Mouse (Mus musculus): ENCODE measurements around the gene Nrbp1. TPM values are rescaled to one million over a fixed set of nuclear protein-coding genes. Genes with fewer than 3 reads are reported as not detected.

Gene Nrbp1
- polyA plus RNA-seq, 1 experiment from 2014 or later = 165 TPM

DNA sequence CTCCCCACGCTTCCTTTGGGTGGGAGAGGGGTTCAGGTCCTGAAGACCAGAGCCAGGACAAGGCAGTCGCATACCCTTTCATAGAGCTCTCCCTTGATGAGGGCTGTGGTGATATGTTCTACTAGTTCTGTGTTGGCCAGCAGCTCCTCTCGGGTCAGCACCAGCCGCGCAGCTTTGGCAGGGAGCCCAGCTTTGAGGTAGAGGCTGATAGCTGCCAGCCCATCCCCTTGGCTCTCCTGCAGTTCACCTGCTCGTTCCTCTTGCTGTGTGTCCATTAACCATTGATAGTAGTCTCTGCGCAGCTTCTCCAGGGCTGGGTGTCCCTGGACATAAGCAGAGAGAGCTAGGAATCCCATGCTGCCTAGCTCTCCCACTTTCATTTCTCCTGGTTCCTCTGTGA, 25.4 kb downstream of the Nrbp1 start:
- Histone ChIP-seq H3K4me3 (ENCODE audit: low read depth, low read length) (no peak overlapping the region), H3K36me3 (ENCODE audit: insufficient read depth) (peaks cover 80% of the 10 kb centered on the region), H3K9ac (no peak overlapping the region), H3K27ac (ENCODE audit: low read depth) (no peak overlapping the region), H3K9me3 (ENCODE audit: low read depth, low read length) (no peaks in the 10 kb centered on the region), H3K4me2 (no peak overlapping the region), H3K27me3 (ENCODE audit: insufficient read depth, low read length) (no peaks in the 10 kb centered on the region), H3K4me1 (ENCODE audit: insufficient read depth) (no peaks in the 10 kb centered on the region)
- DNase-seq (no peak), ATAC-seq (ENCODE audit: insufficient read depth) (no peak)
- WGBS = 82% methylated on average over 7 of the region's 7 CpGs
- TF ChIP-seq CTCF (IDR thresholded peaks at IDR 0.05; ENCODE audit: low read depth) = no peak

DNA sequence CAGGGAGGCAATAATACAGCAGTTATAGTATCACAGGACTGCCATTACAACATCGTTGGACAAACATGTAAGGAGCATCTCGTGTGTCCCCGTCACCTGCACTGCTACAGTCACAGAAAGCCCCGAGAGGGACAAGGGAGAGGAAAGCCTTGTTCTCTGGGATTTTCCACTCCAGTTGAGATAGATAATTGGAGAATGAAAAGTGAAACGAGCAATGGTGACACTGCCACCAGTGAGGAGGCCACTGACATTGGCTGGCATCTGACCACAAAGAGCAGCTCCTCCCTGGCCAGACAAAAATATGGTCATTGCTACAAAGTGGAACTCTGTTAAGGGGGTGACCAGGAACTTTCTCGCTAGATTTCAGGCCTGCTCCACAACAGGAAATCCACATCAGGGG, 27.0 kb downstream of the Nrbp1 start:
- whole genome bisulfite sequencing = 80% methylated on average over 6 of the region's 6 CpGs
- Histone ChIP-seq H3K27me3 (ENCODE audit: insufficient read depth, low read length) (no peaks in the 10 kb centered on the region), H3K9me3 (ENCODE audit: low read depth, low read length) (no peaks in the 10 kb centered on the region), H3K27ac (ENCODE audit: low read depth) (no peak overlapping the region), H3K4me3 (ENCODE audit: low read depth, low read length) (no peak overlapping the region), H3K36me3 (ENCODE audit: insufficient read depth) (peaks cover 81% of the 10 kb centered on the region), H3K9ac (no peak overlapping the region), H3K4me1 (ENCODE audit: insufficient read depth) (no peaks in the 10 kb centered on the region), H3K4me2 (no peak overlapping the region)
- TF ChIP-seq CTCF (IDR thresholded peaks at IDR 0.05; ENCODE audit: low read depth) = no peak
- ATAC-seq (ENCODE audit: insufficient read depth) (no peak), DNase-seq (no peak)

DNA sequence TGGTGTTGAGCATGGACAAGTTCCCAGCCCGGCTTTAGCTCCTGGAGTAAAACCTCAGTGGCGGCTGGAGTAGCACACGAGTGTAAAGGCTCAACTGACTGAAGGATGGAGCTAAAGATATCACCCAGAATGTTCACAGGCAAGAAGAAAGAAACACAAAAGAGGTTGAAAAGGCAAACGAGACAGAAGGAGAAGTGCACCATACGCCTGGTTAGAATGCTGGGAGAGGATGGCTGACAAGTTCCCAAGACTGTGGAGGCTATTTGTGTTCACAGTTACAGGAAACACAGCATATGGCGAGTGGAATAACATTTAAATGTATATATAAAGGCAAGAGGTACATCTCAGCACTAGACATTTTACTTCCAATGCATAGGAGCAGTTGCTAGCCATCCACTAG, 32.4 kb downstream of the Nrbp1 start:
- peaks cover 58% of the 10 kb centered on the region for H3K36me3 ChIP-seq (ENCODE audit: insufficient read depth)
- H3K9me3 ChIP-seq (ENCODE audit: low read depth, low read length) = no peaks in the 10 kb centered on the region
- no peaks in the 10 kb centered on the region for H3K4me1 ChIP-seq (ENCODE audit: insufficient read depth)
- no peak overlapping the region for H3K4me3 ChIP-seq (ENCODE audit: low read depth, low read length)
- no peak for ATAC-seq (ENCODE audit: insufficient read depth)
- 85% methylated on average over 6 of the region's 6 CpGs for WGBS
- no peak overlapping the region for H3K4me2 ChIP-seq
- no peak overlapping the region for H3K9ac ChIP-seq
- no peak overlapping the region for H3K27ac ChIP-seq (ENCODE audit: low read depth)
- no peak for TF ChIP-seq CTCF (IDR thresholded peaks at IDR 0.05; ENCODE audit: low read depth)
- no peaks in the 10 kb centered on the region for H3K27me3 ChIP-seq (ENCODE audit: insufficient read depth, low read length)
- no peak for DNase-seq

DNA sequence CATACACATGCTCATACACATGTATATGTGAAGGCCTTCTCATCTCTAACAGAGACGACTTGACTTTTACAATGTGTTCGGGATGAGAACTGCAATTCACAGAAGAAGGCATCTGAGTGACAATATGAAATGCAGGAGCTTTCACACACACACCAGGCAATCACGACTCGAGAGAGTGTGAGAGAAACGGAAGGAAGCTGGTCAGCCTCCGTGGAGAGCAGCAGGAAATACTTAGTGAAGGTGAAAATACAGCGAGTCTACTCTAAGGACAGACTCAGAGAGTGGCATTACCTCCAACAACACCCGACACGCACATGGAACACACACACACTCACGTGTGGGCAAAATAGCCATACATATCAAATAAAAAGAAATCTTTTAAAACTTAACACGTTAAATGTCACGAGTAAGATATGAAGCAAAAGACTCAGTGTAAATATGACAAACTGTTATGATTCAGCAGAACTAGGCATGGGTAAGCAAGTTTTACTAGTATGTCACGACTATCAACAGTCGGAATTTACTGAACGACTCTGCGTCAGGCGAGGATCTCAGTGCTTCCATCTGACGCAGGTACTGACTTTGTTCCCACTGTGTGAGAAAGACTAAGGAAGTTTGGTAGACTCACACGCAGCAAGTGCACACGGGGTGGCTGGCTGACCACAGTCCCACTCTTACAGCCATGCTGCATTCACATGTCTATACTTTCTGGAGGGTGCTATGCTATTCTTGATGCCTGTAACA, 38.8 kb downstream of the Nrbp1 start:
- H3K9me3 ChIP-seq (ENCODE audit: low read depth, low read length) = no peaks in the 10 kb centered on the region
- no peaks in the 10 kb centered on the region for H3K4me1 ChIP-seq (ENCODE audit: insufficient read depth)
- no peak for DNase-seq
- WGBS = 82% methylated on average over 20 of the region's 20 CpGs
- no peak overlapping the region for H3K4me3 ChIP-seq (ENCODE audit: low read depth, low read length)
- no peak overlapping the region for H3K4me2 ChIP-seq
- peaks cover 77% of the 10 kb centered on the region for H3K36me3 ChIP-seq (ENCODE audit: insufficient read depth)
- no peak for ATAC-seq (ENCODE audit: insufficient read depth)
- H3K9ac ChIP-seq = no peak overlapping the region
- H3K27ac ChIP-seq (ENCODE audit: low read depth) = no peak overlapping the region
- no peaks in the 10 kb centered on the region for H3K27me3 ChIP-seq (ENCODE audit: insufficient read depth, low read length)
- TF ChIP-seq CTCF (IDR thresholded peaks at IDR 0.05; ENCODE audit: low read depth) = no peak

DNA sequence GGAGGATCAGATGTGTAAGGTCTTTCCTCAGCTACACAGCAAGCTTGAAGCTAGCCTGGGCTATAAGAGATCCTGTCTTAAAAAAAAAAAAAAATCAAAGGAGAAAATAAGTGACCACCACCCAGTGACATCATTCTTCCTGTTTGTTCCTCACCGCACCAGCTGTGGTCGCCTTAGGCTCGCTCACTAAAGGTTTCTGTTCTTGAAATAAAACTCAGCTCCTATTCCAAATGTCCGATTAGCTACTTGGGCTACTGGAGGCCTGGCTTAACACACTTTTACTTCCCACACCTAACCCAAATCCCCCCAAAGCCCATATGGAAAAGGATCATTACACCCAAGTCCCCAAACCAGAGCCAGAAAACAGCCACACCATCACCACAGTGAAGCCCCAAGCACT, 47.6 kb downstream of the Nrbp1 start:
- TF ChIP-seq CTCF (IDR thresholded peaks at IDR 0.05; ENCODE audit: low read depth) = no peak
- Histone ChIP-seq H3K9ac (no peak overlapping the region), H3K36me3 (ENCODE audit: insufficient read depth) (peaks cover 46% of the 10 kb centered on the region), H3K27ac (ENCODE audit: low read depth) (no peak overlapping the region), H3K4me1 (ENCODE audit: insufficient read depth) (peaks cover 5% of the 10 kb centered on the region), H3K9me3 (ENCODE audit: low read depth, low read length) (no peaks in the 10 kb centered on the region), H3K4me2 (no peak overlapping the region), H3K27me3 (ENCODE audit: insufficient read depth, low read length) (no peaks in the 10 kb centered on the region), H3K4me3 (ENCODE audit: low read depth, low read length) (no peak overlapping the region)
- ATAC-seq (ENCODE audit: insufficient read depth) (no peak), DNase-seq (peak; percentile 3)
- 77% methylated on average over 4 of the region's 4 CpGs for WGBS

DNA sequence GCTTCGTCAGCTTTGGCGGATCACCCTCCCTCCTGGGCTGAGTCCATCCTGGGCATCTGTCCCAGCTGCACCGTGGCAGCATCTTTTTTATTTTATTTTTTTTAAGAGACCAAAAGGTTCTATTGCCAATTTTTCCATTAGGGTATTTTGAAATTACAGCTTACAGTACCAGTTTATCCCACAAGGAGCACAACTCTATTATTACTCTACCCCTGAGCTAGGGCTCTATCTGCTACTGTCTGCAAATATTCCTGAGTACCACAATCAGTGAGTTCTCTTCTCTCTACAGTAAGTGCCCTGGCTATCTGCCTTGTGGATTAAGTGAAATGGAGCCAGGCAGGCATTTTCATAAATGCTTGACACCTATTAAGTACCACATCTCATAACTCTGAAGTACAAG, 48.0 kb downstream of the Nrbp1 start:
- Histone ChIP-seq H3K27me3 (ENCODE audit: insufficient read depth, low read length) (no peaks in the 10 kb centered on the region), H3K9ac (no peak overlapping the region), H3K4me3 (ENCODE audit: low read depth, low read length) (no peak overlapping the region), H3K36me3 (ENCODE audit: insufficient read depth) (peaks cover 46% of the 10 kb centered on the region), H3K4me1 (ENCODE audit: insufficient read depth) (peaks cover 5% of the 10 kb centered on the region), H3K27ac (ENCODE audit: low read depth) (no peak overlapping the region), H3K9me3 (ENCODE audit: low read depth, low read length) (no peaks in the 10 kb centered on the region), H3K4me2 (no peak overlapping the region)
- TF ChIP-seq CTCF (IDR thresholded peaks at IDR 0.05; ENCODE audit: low read depth) = no peak
- ATAC-seq (ENCODE audit: insufficient read depth) = no peak
- no peak for DNase-seq
- 68% methylated on average over 3 of the region's 3 CpGs for WGBS

DNA sequence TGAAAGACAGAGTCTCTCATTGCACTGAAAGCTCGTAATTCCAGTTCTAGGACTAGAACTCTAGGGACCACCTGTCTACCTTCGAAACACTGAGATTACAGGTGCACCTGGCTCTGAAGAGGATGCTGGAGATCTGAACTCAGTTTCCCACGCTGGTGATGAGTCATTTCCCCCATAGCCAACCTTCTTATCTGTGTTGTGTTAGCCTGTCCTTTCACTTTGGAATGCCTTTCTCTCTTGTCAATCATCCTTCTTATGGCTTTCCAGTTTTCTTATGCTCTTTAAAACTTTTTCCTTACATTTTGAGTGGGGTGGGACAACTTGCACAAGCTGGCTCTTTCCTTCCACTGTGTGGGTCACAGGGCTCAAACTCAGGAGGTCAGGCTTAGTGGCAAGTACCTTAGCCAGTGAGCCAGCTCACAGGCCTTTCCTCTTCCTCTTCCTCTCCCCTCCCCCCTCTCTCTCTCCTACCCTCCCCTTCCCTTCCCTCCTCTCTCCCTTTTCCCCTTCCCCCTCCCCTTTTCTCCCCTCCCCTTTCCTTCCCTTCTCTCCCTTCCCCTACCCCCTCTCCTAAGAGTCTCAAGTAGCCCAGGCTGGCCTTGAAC, 49.1 kb downstream of the Nrbp1 start:
- H3K9ac ChIP-seq = peak overlapping the region; percentile 56
- ATAC-seq (ENCODE audit: insufficient read depth) = no peak
- WGBS = 73% methylated on average over 3 of the region's 3 CpGs
- DNase-seq = no peak
- peak overlapping the region; percentile 58; the same call in 1 of the 2 replicates for H3K4me3 ChIP-seq (ENCODE audit: low read depth, low read length)
- H3K27me3 ChIP-seq (ENCODE audit: insufficient read depth, low read length) = no peaks in the 10 kb centered on the region
- peaks cover 38% of the 10 kb centered on the region for H3K36me3 ChIP-seq (ENCODE audit: insufficient read depth)
- H3K4me2 ChIP-seq = peak overlapping the region; percentile 67
- TF ChIP-seq CTCF (IDR thresholded peaks at IDR 0.05; ENCODE audit: low read depth) = no peak
- H3K27ac ChIP-seq (ENCODE audit: low read depth) = no peak overlapping the region
- peaks cover 5% of the 10 kb centered on the region for H3K4me1 ChIP-seq (ENCODE audit: insufficient read depth)
- H3K9me3 ChIP-seq (ENCODE audit: low read depth, low read length) = no peaks in the 10 kb centered on the region
